Mouse (Mus musculus): ENCODE data around the gene Ino80. TPM values are rescaled to one million over a fixed set of nuclear protein-coding genes. Genes with fewer than 3 reads are reported as not detected.

The Ino80 gene
- total and polyA plus RNA-seq, 2 experiments: 3.7 to 9.9 TPM

DNA sequence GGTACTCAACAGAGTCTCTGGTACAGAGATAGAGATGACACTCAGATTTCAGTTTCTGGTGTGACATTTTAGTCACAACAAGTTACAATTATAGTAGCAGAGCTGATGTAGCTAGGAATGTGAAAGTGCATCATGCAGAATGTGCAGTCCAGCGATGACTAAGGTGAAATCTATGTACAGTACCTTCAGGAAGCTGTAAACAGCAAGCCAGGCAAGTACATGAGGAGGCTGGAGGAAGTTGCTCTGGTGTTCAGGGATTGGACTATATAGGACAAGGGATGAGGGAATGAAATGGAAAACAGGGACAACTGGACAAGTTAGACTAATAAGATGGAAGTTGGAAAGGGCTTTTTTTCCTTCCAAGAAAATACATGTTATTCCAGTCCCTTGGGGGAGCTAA lies 89.2 kb downstream of the Ino80 start:
- H3K4me3 ChIP-seq (ENCODE audit: insufficient read depth, low read depth, low read length): no peak overlapping the region
- H3K79me2 ChIP-seq (ENCODE audit: control insufficient read depth, insufficient read depth, low read length): no peaks in the 10 kb centered on the region
- H3K4me1 ChIP-seq (ENCODE audit: control insufficient read depth, insufficient read depth, low read length): no peaks in the 10 kb centered on the region
- TF ChIP-seq CTCF (IDR thresholded peaks at IDR 0.05; ENCODE audit: low read depth, low read length): no peak
- no peak for TF ChIP-seq POLR2A (IDR thresholded peaks at IDR 0.05; ENCODE audit: extremely low read depth, insufficient read depth, low read length)
- no peak overlapping the region for H3K27ac ChIP-seq (replicated peaks; ENCODE audit: insufficient read depth, low read depth, low read length)
- no peak overlapping the region for H3K9ac ChIP-seq (ENCODE audit: low read depth, low read length)
- no peaks in the 10 kb centered on the region for H3K27me3 ChIP-seq (ENCODE audit: control insufficient read depth, insufficient read depth, low read length)
- DNase-seq (ENCODE audit: extremely low read depth, low read depth, low spot score): no peak
- H3K36me3 ChIP-seq (ENCODE audit: control insufficient read depth, insufficient read depth, low read length): peaks cover 25% of the 10 kb centered on the region
- 84% methylated on average over 1 of the region's 1 CpGs for whole genome bisulfite sequencing

DNA sequence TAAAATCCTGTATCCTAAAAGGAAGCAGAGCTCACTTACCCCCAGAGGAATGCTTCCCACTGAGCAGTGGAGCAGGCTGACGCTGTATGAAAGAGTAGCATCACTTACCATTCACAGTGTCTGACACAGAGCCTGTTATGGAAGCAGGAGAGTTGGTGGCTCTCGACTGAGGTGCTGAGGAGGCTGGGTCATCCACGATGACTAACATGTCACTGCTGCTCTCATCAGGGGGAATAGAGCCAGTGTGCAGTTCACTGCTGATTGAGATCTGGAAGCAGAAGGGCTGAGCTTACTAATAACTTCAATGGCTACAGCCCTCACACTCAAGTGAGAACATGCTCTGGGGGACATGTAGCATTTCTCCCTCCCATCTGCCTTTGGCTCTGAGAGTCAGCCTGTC lies 98.0 kb downstream of the Ino80 start:
- Histone ChIP-seq H3K27ac (replicated peaks; ENCODE audit: insufficient read depth, low read depth, low read length) (no peak overlapping the region), H3K4me3 (ENCODE audit: insufficient read depth, low read depth, low read length) (no peak overlapping the region), H3K79me2 (ENCODE audit: control insufficient read depth, insufficient read depth, low read length) (no peaks in the 10 kb centered on the region), H3K27me3 (ENCODE audit: control insufficient read depth, insufficient read depth, low read length) (no peaks in the 10 kb centered on the region), H3K4me1 (ENCODE audit: control insufficient read depth, insufficient read depth, low read length) (no peaks in the 10 kb centered on the region), H3K9ac (ENCODE audit: low read depth, low read length) (no peak overlapping the region), H3K36me3 (ENCODE audit: control insufficient read depth, insufficient read depth, low read length) (peaks cover 59% of the 10 kb centered on the region)
- no peak for TF ChIP-seq CTCF (IDR thresholded peaks at IDR 0.05; ENCODE audit: low read depth, low read length)
- TF ChIP-seq POLR2A (IDR thresholded peaks at IDR 0.05; ENCODE audit: extremely low read depth, insufficient read depth, low read length): no peak
- no peak for DNase-seq (ENCODE audit: extremely low read depth, low read depth, low spot score)
- 85% methylated on average over 3 of the region's 3 CpGs for WGBS

DNA sequence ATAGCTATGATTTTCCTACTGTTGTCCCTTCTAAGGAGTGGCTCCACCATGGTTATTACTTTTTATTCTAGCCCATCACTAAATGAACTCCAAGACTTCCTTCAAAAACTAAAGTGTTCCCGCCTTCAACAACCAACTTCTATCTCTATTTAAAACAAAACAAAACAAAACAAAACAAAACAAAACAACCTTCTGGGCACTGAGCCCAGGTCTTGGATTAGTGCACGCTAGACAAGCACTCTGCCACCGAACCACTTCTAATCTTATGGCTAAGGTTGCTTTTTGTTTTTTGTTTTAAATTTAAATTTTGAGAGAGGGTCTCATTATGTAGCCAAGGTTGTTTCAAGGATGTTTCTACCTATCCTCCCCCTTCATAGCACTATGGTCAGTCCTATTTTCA lies 99.7 kb downstream of the Ino80 start:
- Histone ChIP-seq H3K27me3 (ENCODE audit: control insufficient read depth, insufficient read depth, low read length) (no peaks in the 10 kb centered on the region), H3K4me1 (ENCODE audit: control insufficient read depth, insufficient read depth, low read length) (no peaks in the 10 kb centered on the region), H3K79me2 (ENCODE audit: control insufficient read depth, insufficient read depth, low read length) (no peaks in the 10 kb centered on the region), H3K27ac (replicated peaks; ENCODE audit: insufficient read depth, low read depth, low read length) (no peak overlapping the region), H3K9ac (ENCODE audit: low read depth, low read length) (no peak overlapping the region), H3K4me3 (ENCODE audit: insufficient read depth, low read depth, low read length) (no peak overlapping the region), H3K36me3 (ENCODE audit: control insufficient read depth, insufficient read depth, low read length) (peaks cover 58% of the 10 kb centered on the region)
- 73% methylated on average over 3 of the region's 3 CpGs for WGBS
- TF ChIP-seq POLR2A (IDR thresholded peaks at IDR 0.05; ENCODE audit: extremely low read depth, insufficient read depth, low read length) (no peak), CTCF (IDR thresholded peaks at IDR 0.05; ENCODE audit: low read depth, low read length) (no peak)
- DNase-seq (ENCODE audit: extremely low read depth, low read depth, low spot score): no peak

DNA sequence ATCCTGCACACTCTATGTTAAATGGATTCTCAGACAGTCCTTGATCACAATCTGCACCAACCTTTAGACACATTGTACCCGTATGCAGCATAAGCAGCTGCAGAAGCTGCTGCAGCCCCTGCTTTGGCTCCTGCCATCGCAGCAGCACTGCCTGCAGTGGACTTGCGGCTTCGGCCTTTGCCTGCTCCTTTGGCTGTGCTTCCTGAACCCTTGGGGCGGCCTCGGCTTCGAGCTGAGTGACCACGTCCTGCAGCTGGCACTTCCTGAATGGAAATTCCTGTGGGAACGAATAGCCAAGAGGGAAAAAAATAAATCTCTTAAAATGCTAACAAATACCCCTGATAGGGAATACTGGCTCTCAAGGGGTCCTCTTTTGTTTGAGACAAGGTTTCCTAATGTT lies 100.2 kb downstream of the Ino80 start:
- no peak overlapping the region for H3K27ac ChIP-seq (replicated peaks; ENCODE audit: insufficient read depth, low read depth, low read length)
- peaks cover 56% of the 10 kb centered on the region for H3K36me3 ChIP-seq (ENCODE audit: control insufficient read depth, insufficient read depth, low read length)
- DNase-seq (ENCODE audit: extremely low read depth, low read depth, low spot score): no peak

DNA sequence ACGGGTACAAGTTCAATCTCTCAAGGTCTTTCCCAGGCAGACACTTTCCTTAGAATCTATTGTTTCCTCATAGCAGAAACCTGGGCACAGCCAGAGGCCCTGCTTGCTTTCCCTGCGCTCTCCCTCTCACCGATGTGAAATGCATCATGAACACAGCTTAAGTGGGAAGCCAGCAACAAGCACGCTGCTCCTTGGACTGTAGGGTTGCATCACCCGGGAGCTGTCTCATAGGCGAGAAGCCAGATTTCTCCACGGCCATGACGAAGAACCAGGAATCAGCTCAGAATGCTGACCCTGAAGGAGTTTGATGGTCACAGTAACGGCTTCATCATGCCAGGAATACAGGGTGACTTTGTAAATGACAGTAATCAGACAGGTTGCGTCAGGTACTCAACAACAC lies 107.4 kb downstream of the Ino80 start:
- Histone ChIP-seq H3K79me2 (ENCODE audit: control insufficient read depth, insufficient read depth, low read length) (no peaks in the 10 kb centered on the region), H3K27ac (replicated peaks; ENCODE audit: insufficient read depth, low read depth, low read length) (no peak overlapping the region), H3K27me3 (ENCODE audit: control insufficient read depth, insufficient read depth, low read length) (no peaks in the 10 kb centered on the region), H3K4me3 (ENCODE audit: insufficient read depth, low read depth, low read length) (no peak overlapping the region), H3K4me1 (ENCODE audit: control insufficient read depth, insufficient read depth, low read length) (peaks cover 1% of the 10 kb centered on the region; the same call in 1 of the 2 replicates), H3K36me3 (ENCODE audit: control insufficient read depth, insufficient read depth, low read length) (peaks cover 16% of the 10 kb centered on the region; the same call in 1 of the 2 replicates), H3K9ac (ENCODE audit: low read depth, low read length) (no peak overlapping the region)
- DNase-seq (ENCODE audit: extremely low read depth, low read depth, low spot score): peak; percentile 57
- TF ChIP-seq POLR2A (IDR thresholded peaks at IDR 0.05; ENCODE audit: extremely low read depth, insufficient read depth, low read length) (no peak), CTCF (IDR thresholded peaks at IDR 0.05; ENCODE audit: low read depth, low read length) (no peak)
- 52% methylated on average over 10 of the region's 10 CpGs for WGBS

More for the DNA sequence above, 100.2 kb downstream of the Ino80 start:
- no peaks in the 10 kb centered on the region for H3K4me1 ChIP-seq (ENCODE audit: control insufficient read depth, insufficient read depth, low read length)
- H3K9ac ChIP-seq (ENCODE audit: low read depth, low read length): no peak overlapping the region
- TF ChIP-seq CTCF (IDR thresholded peaks at IDR 0.05; ENCODE audit: low read depth, low read length) (no peak), POLR2A (IDR thresholded peaks at IDR 0.05; ENCODE audit: extremely low read depth, insufficient read depth, low read length) (no peak)
- no peak overlapping the region for H3K4me3 ChIP-seq (ENCODE audit: insufficient read depth, low read depth, low read length)
- no peaks in the 10 kb centered on the region for H3K27me3 ChIP-seq (ENCODE audit: control insufficient read depth, insufficient read depth, low read length)
- WGBS: 82% methylated on average over 9 of the region's 9 CpGs
- no peaks in the 10 kb centered on the region for H3K79me2 ChIP-seq (ENCODE audit: control insufficient read depth, insufficient read depth, low read length)

DNA sequence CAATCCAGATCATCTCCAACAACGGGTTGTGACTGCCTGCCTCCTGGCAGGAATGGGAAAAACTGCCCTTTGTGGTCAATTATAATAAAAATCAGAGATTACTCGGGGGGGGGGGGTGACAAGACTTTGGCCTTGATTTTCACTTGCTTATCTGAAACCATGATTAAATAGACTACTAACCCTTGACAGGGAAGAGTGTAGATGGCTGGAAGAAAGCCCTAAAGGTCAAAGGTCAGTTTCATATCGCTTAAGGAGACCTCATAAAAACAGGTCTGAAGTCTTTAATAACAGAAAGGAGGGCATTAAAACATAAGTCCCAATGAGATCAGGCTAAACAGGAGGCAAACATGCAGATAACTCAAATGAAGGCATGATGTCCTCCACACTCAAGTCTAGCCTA lies 110.1 kb downstream of the Ino80 start:
- Histone ChIP-seq H3K79me2 (ENCODE audit: control insufficient read depth, insufficient read depth, low read length) (no peaks in the 10 kb centered on the region), H3K27ac (replicated peaks; ENCODE audit: insufficient read depth, low read depth, low read length) (no peak overlapping the region), H3K4me3 (ENCODE audit: insufficient read depth, low read depth, low read length) (no peak overlapping the region), H3K4me1 (ENCODE audit: control insufficient read depth, insufficient read depth, low read length) (peaks cover 1% of the 10 kb centered on the region; the same call in 1 of the 2 replicates), H3K36me3 (ENCODE audit: control insufficient read depth, insufficient read depth, low read length) (peaks cover 4% of the 10 kb centered on the region; the same call in 1 of the 2 replicates), H3K27me3 (ENCODE audit: control insufficient read depth, insufficient read depth, low read length) (no peaks in the 10 kb centered on the region), H3K9ac (ENCODE audit: low read depth, low read length) (no peak overlapping the region)
- TF ChIP-seq CTCF (IDR thresholded peaks at IDR 0.05; ENCODE audit: low read depth, low read length): no peak
- no peak for TF ChIP-seq POLR2A (IDR thresholded peaks at IDR 0.05; ENCODE audit: extremely low read depth, insufficient read depth, low read length)
- DNase-seq (ENCODE audit: extremely low read depth, low read depth, low spot score): no peak
- 67% methylated on average over 3 of the region's 3 CpGs for WGBS
